Mouse (Mus musculus): ENCODE measurements around the gene BC049715. TPM values are rescaled to one million over a fixed set of nuclear protein-coding genes. Genes with fewer than 3 reads are reported as not detected.
"Not testable (repeated sequence)": the region's sequence is repeated elsewhere in the genome, so short reads cannot be mapped to it uniquely, and the experiment has no call there.

Gene BC049715
- total and polyA plus RNA-seq, 2 experiments from 2014 or later, result 0.04 to 1.4 TPM

- no peak for TF ChIP-seq CTCF (IDR thresholded peaks at IDR 0.05; ENCODE audit: low read depth)
- TF ChIP-seq EP300 (IDR thresholded peaks at IDR 0.05; ENCODE audit: low read depth), result no peak
These were observed 56.0 kb downstream of the BC049715 start for GRCm38 (mm10) chr6:136883431-136883915.

DNA sequence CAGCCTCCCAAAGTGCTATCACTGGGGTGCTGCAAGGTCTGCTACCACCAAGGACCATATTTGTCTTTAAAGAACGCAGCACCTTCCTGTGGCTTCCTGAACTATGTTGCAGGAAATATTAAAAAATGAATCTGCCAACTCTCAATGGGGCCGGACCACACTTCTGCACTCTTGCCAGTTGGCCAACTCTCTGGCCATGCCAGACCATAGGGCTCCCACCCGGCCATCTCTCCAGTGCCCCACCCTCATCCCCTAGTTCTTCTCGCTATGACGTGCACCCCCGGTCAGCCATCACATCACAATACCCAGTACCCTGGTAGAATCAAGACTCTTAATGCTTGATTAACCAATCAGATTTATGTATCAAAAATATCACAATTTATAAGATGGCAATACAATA is 56.5 kb downstream of the BC049715 start:
- Histone ChIP-seq H3K4me2 (ENCODE audit: low read depth, low read length) (no peak overlapping the region), H3K4me3 (ENCODE audit: low read depth, low read length) (no peak overlapping the region), H3K9ac (replicated peaks; ENCODE audit: low read depth, low read length) (no peak overlapping the region), H3K4me1 (ENCODE audit: control insufficient read depth, insufficient read depth) (peaks cover 7% of the 10 kb centered on the region), H3K27ac (ENCODE audit: low read depth) (no peak overlapping the region), H3K36me3 (replicated peaks; ENCODE audit: control insufficient read depth, insufficient read depth, low read length) (no peaks in the 10 kb centered on the region), H3K27me3 (ENCODE audit: control insufficient read depth, insufficient read depth, low read length) (no peaks in the 10 kb centered on the region), H3K9me3 (replicated peaks; ENCODE audit: control insufficient read depth, low read length) (no peaks in the 10 kb centered on the region)
- no peak for DNase-seq (ENCODE audit: low spot score)
- WGBS, result 84% methylated on average over 6 of the region's 6 CpGs
- TF ChIP-seq EP300 (IDR thresholded peaks at IDR 0.05; ENCODE audit: low read depth) (no peak), CTCF (IDR thresholded peaks at IDR 0.05; ENCODE audit: low read depth) (no peak)
- no peak for ATAC-seq (ENCODE audit: insufficient read depth, low read depth)

More at GRCm38 (mm10) chr6:136883431-136883915, 56.0 kb downstream of the BC049715 start:
- Histone ChIP-seq H3K4me2 (ENCODE audit: low read depth, low read length) (no peak overlapping the region), H3K27me3 (ENCODE audit: control insufficient read depth, insufficient read depth, low read length) (no peaks in the 10 kb centered on the region), H3K4me3 (ENCODE audit: low read depth, low read length) (no peak overlapping the region), H3K9ac (replicated peaks; ENCODE audit: low read depth, low read length) (no peak overlapping the region), H3K9me3 (replicated peaks; ENCODE audit: control insufficient read depth, low read length) (no peaks in the 10 kb centered on the region), H3K36me3 (replicated peaks; ENCODE audit: control insufficient read depth, insufficient read depth, low read length) (no peaks in the 10 kb centered on the region), H3K4me1 (ENCODE audit: control insufficient read depth, insufficient read depth) (peaks cover 7% of the 10 kb centered on the region), H3K27ac (ENCODE audit: low read depth) (no peak overlapping the region)
- DNase-seq (ENCODE audit: low spot score), result no peak
- 57% methylated on average over 3 of the region's 3 CpGs for WGBS
- no peak for ATAC-seq (ENCODE audit: insufficient read depth, low read depth)

DNA sequence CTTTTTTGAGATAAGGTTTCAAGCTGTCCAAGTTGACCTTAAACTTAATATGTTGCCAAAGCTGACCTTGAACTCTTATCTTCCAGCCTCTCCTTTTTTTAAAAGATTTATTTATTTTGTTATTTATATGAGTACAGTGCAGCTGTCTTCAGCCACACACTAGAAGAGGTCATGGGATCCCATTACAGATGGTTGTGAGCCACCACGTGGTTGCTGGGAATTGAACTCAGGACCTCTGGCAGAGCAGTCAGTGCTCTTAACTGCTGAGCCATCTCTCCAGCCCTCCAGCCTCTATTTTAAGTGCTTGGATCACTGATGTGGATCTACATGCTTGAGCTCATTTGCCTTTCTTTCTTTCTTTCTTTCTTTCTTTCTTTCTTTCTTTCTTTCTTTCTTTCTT is 57.3 kb downstream of the BC049715 start:
- not testable (repeated sequence) for H3K36me3 ChIP-seq (replicated peaks; ENCODE audit: control insufficient read depth, insufficient read depth, low read length); H3K9ac ChIP-seq (replicated peaks; ENCODE audit: low read depth, low read length); H3K9me3 ChIP-seq (replicated peaks; ENCODE audit: control insufficient read depth, low read length); DNase-seq (ENCODE audit: low spot score); H3K27ac ChIP-seq (ENCODE audit: low read depth); H3K27me3 ChIP-seq (ENCODE audit: control insufficient read depth, insufficient read depth, low read length); H3K4me1 ChIP-seq (ENCODE audit: control insufficient read depth, insufficient read depth); H3K4me3 ChIP-seq (ENCODE audit: low read depth, low read length); H3K4me2 ChIP-seq (ENCODE audit: low read depth, low read length); ATAC-seq (ENCODE audit: insufficient read depth, low read depth)
- WGBS, result 69% methylated on average over 1 of the region's 1 CpGs

- peaks cover 9% of the 10 kb centered on the region for H3K4me1 ChIP-seq (ENCODE audit: control insufficient read depth, insufficient read depth)
- peak; percentile 84 for ATAC-seq (ENCODE audit: insufficient read depth, low read depth)
- H3K9ac ChIP-seq (replicated peaks; ENCODE audit: low read depth, low read length), result no peak overlapping the region
- no peaks in the 10 kb centered on the region for H3K9me3 ChIP-seq (replicated peaks; ENCODE audit: control insufficient read depth, low read length)
- peak overlapping the region; percentile 69 for H3K27ac ChIP-seq (ENCODE audit: low read depth)
- H3K27me3 ChIP-seq (ENCODE audit: control insufficient read depth, insufficient read depth, low read length), result no peaks in the 10 kb centered on the region
- H3K4me2 ChIP-seq (ENCODE audit: low read depth, low read length), result no peak overlapping the region
- WGBS, result 18% methylated on average over 9 of the region's 9 CpGs
- DNase-seq (ENCODE audit: low spot score), result peak; percentile 80
- H3K36me3 ChIP-seq (replicated peaks; ENCODE audit: control insufficient read depth, insufficient read depth, low read length), result no peaks in the 10 kb centered on the region
- no peak overlapping the region for H3K4me3 ChIP-seq (ENCODE audit: low read depth, low read length)
- TF ChIP-seq CTCF (IDR thresholded peaks at IDR 0.05; ENCODE audit: low read depth) (no peak), EP300 (IDR thresholded peaks at IDR 0.05; ENCODE audit: low read depth) (peak; percentile 58; the same call in 1 of the 2 replicates)
These were observed 60.4 kb downstream of the BC049715 start for GRCm38 (mm10) chr6:136887854-136888253.

- Histone ChIP-seq H3K4me3 (ENCODE audit: low read depth, low read length) (no peak overlapping the region), H3K27me3 (ENCODE audit: control insufficient read depth, insufficient read depth, low read length) (no peaks in the 10 kb centered on the region), H3K4me1 (ENCODE audit: control insufficient read depth, insufficient read depth) (peaks cover 9% of the 10 kb centered on the region), H3K27ac (ENCODE audit: low read depth) (no peak overlapping the region), H3K4me2 (ENCODE audit: low read depth, low read length) (no peak overlapping the region), H3K9me3 (replicated peaks; ENCODE audit: control insufficient read depth, low read length) (no peaks in the 10 kb centered on the region), H3K36me3 (replicated peaks; ENCODE audit: control insufficient read depth, insufficient read depth, low read length) (no peaks in the 10 kb centered on the region), H3K9ac (replicated peaks; ENCODE audit: low read depth, low read length) (no peak overlapping the region)
- DNase-seq (ENCODE audit: low spot score), result no peak
- WGBS, result 91% methylated on average over 6 of the region's 6 CpGs
- no peak for ATAC-seq (ENCODE audit: insufficient read depth, low read depth)
- TF ChIP-seq EP300 (IDR thresholded peaks at IDR 0.05; ENCODE audit: low read depth), result no peak
- no peak for TF ChIP-seq CTCF (IDR thresholded peaks at IDR 0.05; ENCODE audit: low read depth)
These were observed 61.6 kb downstream of the BC049715 start for GRCm38 (mm10) chr6:136889067-136889466.

GRCm38 (mm10) chr6:136889554-136889953 is 62.1 kb downstream of the BC049715 start:
- peaks cover 9% of the 10 kb centered on the region for H3K4me1 ChIP-seq (ENCODE audit: control insufficient read depth, insufficient read depth)
- TF ChIP-seq EP300 (IDR thresholded peaks at IDR 0.05; ENCODE audit: low read depth) (no peak), CTCF (IDR thresholded peaks at IDR 0.05; ENCODE audit: low read depth) (no peak)
- ATAC-seq (ENCODE audit: insufficient read depth, low read depth) (no peak), DNase-seq (ENCODE audit: low spot score) (no peak)
- H3K27me3 ChIP-seq (ENCODE audit: control insufficient read depth, insufficient read depth, low read length), result no peaks in the 10 kb centered on the region
- no peaks in the 10 kb centered on the region for H3K9me3 ChIP-seq (replicated peaks; ENCODE audit: control insufficient read depth, low read length)
- no peak overlapping the region for H3K4me3 ChIP-seq (ENCODE audit: low read depth, low read length)
- no peak overlapping the region for H3K9ac ChIP-seq (replicated peaks; ENCODE audit: low read depth, low read length)
- no peaks in the 10 kb centered on the region for H3K36me3 ChIP-seq (replicated peaks; ENCODE audit: control insufficient read depth, insufficient read depth, low read length)
- H3K4me2 ChIP-seq (ENCODE audit: low read depth, low read length), result no peak overlapping the region
- no peak overlapping the region for H3K27ac ChIP-seq (ENCODE audit: low read depth)
- 71% methylated on average over 6 of the region's 6 CpGs for WGBS

Small RNA genes lying within 50 kb of the gene (microRNA-seq; reads per million reads assigned to microRNA genes)
- gene Gm44364, result not detected

Other genes starting within 250 kb of the BC049715 start
- gene Plbd1, start 165.7 kb upstream of the BC049715 start, total RNA-seq (2014; rRNA removed; ENCODE audit: low replicate concordance), result 6.1 and 11.9 TPM in 2 replicates
- 11.7 and 13.3 TPM in 2 replicates for gene Plbd1, start 165.7 kb upstream of the BC049715 start, polyA plus RNA-seq (2015; fragmentation: Nextera tagmentation; extraction: Ambion mirVana)
- gene Gucy2c, start 45.9 kb upstream of the BC049715 start, total RNA-seq (2014; rRNA removed; ENCODE audit: low replicate concordance), result not detected in 2 replicates
- not detected in 2 replicates for gene Gucy2c, start 45.9 kb upstream of the BC049715 start, polyA plus RNA-seq (2015; fragmentation: Nextera tagmentation; extraction: Ambion mirVana)
- gene Hist4h4, start 23.2 kb upstream of the BC049715 start, total RNA-seq (2014; rRNA removed; ENCODE audit: low replicate concordance), result 88.7 and 119 TPM in 2 replicates
- 0.34 and 0.37 TPM in 2 replicates for gene Hist4h4, start 23.2 kb upstream of the BC049715 start, polyA plus RNA-seq (2015; fragmentation: Nextera tagmentation; extraction: Ambion mirVana)
- gene H2afj, start 19.4 kb upstream of the BC049715 start, total RNA-seq (2014; rRNA removed; ENCODE audit: low replicate concordance), result 13.1 and 19.3 TPM in 2 replicates
- 88.8 and 88.9 TPM in 2 replicates for gene H2afj, start 19.4 kb upstream of the BC049715 start, polyA plus RNA-seq (2015; fragmentation: Nextera tagmentation; extraction: Ambion mirVana)
- gene Wbp11, start 607 bp downstream of the BC049715 start, total RNA-seq (2014; rRNA removed; ENCODE audit: low replicate concordance), result 28.2 and 37.7 TPM in 2 replicates
- 51.1 and 52.7 TPM in 2 replicates for gene Wbp11, start 607 bp downstream of the BC049715 start, polyA plus RNA-seq (2015; fragmentation: Nextera tagmentation; extraction: Ambion mirVana)
- not detected in 2 replicates for gene Smco3, start 7.8 kb downstream of the BC049715 start, total RNA-seq (2014; rRNA removed; ENCODE audit: low replicate concordance)
- not detected in 2 replicates for gene Smco3, start 7.8 kb downstream of the BC049715 start, polyA plus RNA-seq (2015; fragmentation: Nextera tagmentation; extraction: Ambion mirVana)
- gene Art4, start 30.1 kb downstream of the BC049715 start, total RNA-seq (2014; rRNA removed; ENCODE audit: low replicate concordance), result 19.3 and 28.8 TPM in 2 replicates
- gene Art4, start 30.1 kb downstream of the BC049715 start, polyA plus RNA-seq (2015; fragmentation: Nextera tagmentation; extraction: Ambion mirVana), result 8.7 and 11.4 TPM in 2 replicates
- 344 and 362 TPM in 2 replicates for gene Mgp, start 48.2 kb downstream of the BC049715 start, total RNA-seq (2014; rRNA removed; ENCODE audit: low replicate concordance)
- 403 and 465 TPM in 2 replicates for gene Mgp, start 48.2 kb downstream of the BC049715 start, polyA plus RNA-seq (2015; fragmentation: Nextera tagmentation; extraction: Ambion mirVana)
- 1.7 TPM in 1 of 2 replicates, not detected in the other for gene Erp27, start 94.6 kb downstream of the BC049715 start, total RNA-seq (2014; rRNA removed; ENCODE audit: low replicate concordance)
- 0.75 and 0.83 TPM in 2 replicates for gene Erp27, start 94.6 kb downstream of the BC049715 start, polyA plus RNA-seq (2015; fragmentation: Nextera tagmentation; extraction: Ambion mirVana)
- gene Pde6h, start 96.2 kb downstream of the BC049715 start, total RNA-seq (2014; rRNA removed; ENCODE audit: low replicate concordance), result 0.19 TPM in 1 of 2 replicates, not detected in the other
- gene Pde6h, start 96.2 kb downstream of the BC049715 start, polyA plus RNA-seq (2015; fragmentation: Nextera tagmentation; extraction: Ambion mirVana), result 0.04 and 0.25 TPM in 2 replicates
- 42.2 and 45.9 TPM in 2 replicates for gene Arhgdib, start 114.3 kb downstream of the BC049715 start, total RNA-seq (2014; rRNA removed; ENCODE audit: low replicate concordance)
- gene Arhgdib, start 114.3 kb downstream of the BC049715 start, polyA plus RNA-seq (2015; fragmentation: Nextera tagmentation; extraction: Ambion mirVana), result 56.7 and 58.8 TPM in 2 replicates